Comparison of ENCODE assay signal across 8 mouse cellular contexts in genomic region chr9:108104766-108105548, GRCm38 (mm10). TPM values are rescaled to one million over a fixed set of nuclear protein-coding genes. Genes with fewer than 3 reads are reported as not detected.
DNase-seq lines count a peak whose midpoint lies in the region; ATAC-seq lines count a peak whose summit lies in the region.

No protein-coding gene starts in this region.

- H3K36me3 ChIP-seq in forebrain, embryonic 15.5 days = peaks cover 33% of the 10 kb centered on the region; the same call in 1 of the 2 replicates
- no peaks in the 10 kb centered on the region for H3K36me3 ChIP-seq in megakaryocyte, embryonic 14.5 days (replicated peaks; ENCODE audit: low read length)

- no peak overlapping the region for H3K4me3 ChIP-seq in forebrain, embryonic 15.5 days
- peak overlapping the region; percentile 80 for H3K4me3 ChIP-seq in megakaryocyte, embryonic 14.5 days (replicated peaks)

- H3K4me1 ChIP-seq in forebrain, embryonic 15.5 days = no peaks in the 10 kb centered on the region; the same call in 1 of the 2 replicates
- peaks cover 45% of the 10 kb centered on the region for H3K4me1 ChIP-seq in megakaryocyte, embryonic 14.5 days

- H3K27ac ChIP-seq in forebrain, embryonic 15.5 days (replicated peaks) = no peak overlapping the region

- H3K4me2 ChIP-seq in forebrain, embryonic 15.5 days (replicated peaks) = no peak overlapping the region

- 34% methylated on average over 31 of the region's 31 CpGs for WGBS in forebrain, embryonic 15.5 days

- intact Hi-C loops in left cerebral cortex, postnatal 4 days (cut with DNase I) = no loop called here
- intact Hi-C loops in left cerebral cortex, postnatal 25 days (cut with DNase I) = no loop called here

- peak; percentile 57 for DNase-seq in left cerebral cortex, postnatal 4 days
- DNase-seq in left cerebral cortex, postnatal 25 days (ENCODE audit: low spot score in 2 of 2) = no peak
- DNase-seq in R1 (ENCODE audit: low read depth, low spot score) = peak; percentile 84
- DNase-seq in urinary bladder, postnatal 14 days (ENCODE audit: low spot score) = no peak
- no peak for DNase-seq in adrenal gland, adult 18-20 months (ENCODE audit: low spot score in 2 of 2)
- no peak for DNase-seq in adrenal gland, postnatal 4 days (ENCODE audit: low spot score in 2 of 2)

- ATAC-seq in forebrain, embryonic 15.5 days (replicated peaks) = 0 out of 2 replicates have a peak, but pooled peaks have one; percentile 12

- H3K9ac ChIP-seq in forebrain, embryonic 15.5 days (replicated peaks) = no peak overlapping the region

- H3K9me3 ChIP-seq in forebrain, embryonic 15.5 days = no peaks in the 10 kb centered on the region
- peaks cover 13% of the 10 kb centered on the region; the same call in 1 of the 2 replicates for H3K9me3 ChIP-seq in megakaryocyte, embryonic 14.5 days

- no peaks in the 10 kb centered on the region for H3K27me3 ChIP-seq in forebrain, embryonic 15.5 days
- H3K27me3 ChIP-seq in megakaryocyte, embryonic 14.5 days (replicated peaks) = peaks cover 60% of the 10 kb centered on the region

RNA-seq across cellular contexts. Expression of gene Apeh, which starts 10.6 kb away (rescaled TPM):
- total RNA-seq in left cerebral cortex, postnatal 4 days (2021) = 10 to 100 TPM; 46.1 to 50.1 TPM
- total RNA-seq in left cerebral cortex, postnatal 25 days (2021) = 10 to 100 TPM; 29.8 to 36.9 TPM
- polyA plus RNA-seq in forebrain, embryonic 15.5 days (2015; fragmentation: Nextera tagmentation; extraction: Ambion mirVana) = 42.3 and 50.5 TPM in 2 replicates
- polyA plus RNA-seq in megakaryocyte, embryonic 14.5 days (2012; ENCODE audit: insufficient read depth, low replicate concordance) = 13.0 and 26.5 TPM in 2 replicates
- 10 to 100 TPM; 71.8 to 86.6 TPM for total RNA-seq in adrenal gland, adult 18-20 months (2021)
- 100 to 1,000 TPM in 1 of 2 experiments, 10 to 100 TPM in 1; 93.0 to 110 TPM for total RNA-seq in adrenal gland, postnatal 4 days (2021)

RNA-seq across cellular contexts. Expression of gene Rnf123, which starts 21.8 kb away (rescaled TPM):
- total RNA-seq in left cerebral cortex, postnatal 4 days (2021) = 10 to 100 TPM; 92.5 to 93.8 TPM
- 10 to 100 TPM; 81.9 to 88.7 TPM for total RNA-seq in left cerebral cortex, postnatal 25 days (2021)
- 45.4 and 49.0 TPM in 2 replicates for polyA plus RNA-seq in forebrain, embryonic 15.5 days (2015; fragmentation: Nextera tagmentation; extraction: Ambion mirVana)
- polyA plus RNA-seq in megakaryocyte, embryonic 14.5 days (2012; ENCODE audit: insufficient read depth, low replicate concordance) = 51.9 and 73.7 TPM in 2 replicates
- 10 to 100 TPM; 54.0 to 63.2 TPM for total RNA-seq in adrenal gland, adult 18-20 months (2021)
- total RNA-seq in adrenal gland, postnatal 4 days (2021) = 10 to 100 TPM; 73.2 to 76.8 TPM

RNA-seq across cellular contexts. Expression of gene Mst1, which starts 24.7 kb away (rescaled TPM):
- not detected for total RNA-seq in left cerebral cortex, postnatal 4 days (2021)
- total RNA-seq in left cerebral cortex, postnatal 25 days (2021) = not detected
- polyA plus RNA-seq in forebrain, embryonic 15.5 days (2015; fragmentation: Nextera tagmentation; extraction: Ambion mirVana) = 0.37 TPM in 1 of 2 replicates, not detected in the other
- polyA plus RNA-seq in megakaryocyte, embryonic 14.5 days (2012; ENCODE audit: insufficient read depth, low replicate concordance) = 0.17 TPM in 1 of 2 replicates, not detected in the other
- under 1 TPM in 1 of 2 experiments, not detected in 1; 0.23 TPM for total RNA-seq in adrenal gland, adult 18-20 months (2021)
- 10 to 100 TPM in 1 of 2 experiments, under 1 TPM in 1; 0.67 to 10.3 TPM for total RNA-seq in adrenal gland, postnatal 4 days (2021)

RNA-seq across cellular contexts. Expression of gene Amigo3, which starts 52.0 kb away (rescaled TPM):
- 1 to 10 TPM; 1.6 to 2.8 TPM for total RNA-seq in left cerebral cortex, postnatal 4 days (2021)
- 1 to 10 TPM; 1.7 to 2.2 TPM for total RNA-seq in left cerebral cortex, postnatal 25 days (2021)
- polyA plus RNA-seq in forebrain, embryonic 15.5 days (2015; fragmentation: Nextera tagmentation; extraction: Ambion mirVana) = 3.2 and 3.4 TPM in 2 replicates
- polyA plus RNA-seq in megakaryocyte, embryonic 14.5 days (2012; ENCODE audit: insufficient read depth, low replicate concordance) = 0.65 and 1.0 TPM in 2 replicates
- total RNA-seq in adrenal gland, adult 18-20 months (2021) = 1 to 10 TPM; 2.0 to 3.5 TPM
- 1 to 10 TPM; 3.0 to 3.7 TPM for total RNA-seq in adrenal gland, postnatal 4 days (2021)

RNA-seq across cellular contexts. Expression of gene Gmppb, which starts 55.9 kb away (rescaled TPM):
- 10 to 100 TPM; 15.2 to 15.5 TPM for total RNA-seq in left cerebral cortex, postnatal 4 days (2021)
- 10 to 100 TPM; 16.7 to 17.5 TPM for total RNA-seq in left cerebral cortex, postnatal 25 days (2021)
- 19.9 and 22.2 TPM in 2 replicates for polyA plus RNA-seq in forebrain, embryonic 15.5 days (2015; fragmentation: Nextera tagmentation; extraction: Ambion mirVana)
- polyA plus RNA-seq in megakaryocyte, embryonic 14.5 days (2012; ENCODE audit: insufficient read depth, low replicate concordance) = 2.6 and 30.7 TPM in 2 replicates
- total RNA-seq in adrenal gland, adult 18-20 months (2021) = 10 to 100 TPM; 19.8 to 20.1 TPM
- 10 to 100 TPM; 16.2 to 18.4 TPM for total RNA-seq in adrenal gland, postnatal 4 days (2021)

Comparison
In these comparisons a context has a peak if more than half of its experiments do, and no peak if none do; other contexts are left out.
1. DNase-seq: peak in left cerebral cortex, postnatal 4 days (single experiment) and R1 (single experiment); none in left cerebral cortex, postnatal 25 days (0 of 2), urinary bladder, postnatal 14 days (single experiment), adrenal gland, adult 18-20 months (0 of 2) and adrenal gland, postnatal 4 days (0 of 2).